Mouse (Mus musculus) testis, adult 2 months (tissue): Measurements from ENCODE around the gene Fmnl1. TPM values are rescaled to one million over a fixed set of nuclear protein-coding genes. Genes with fewer than 3 reads are reported as not detected.

ENCODE experiments used
- H3K27ac ChIP-seq: fragments of 200-500 bp; 2 replicates; pipeline ENCODE4 v1.5.1; 2012; ENCODE audit warnings: low read depth, low read length; ENCODE audit not compliant: control insufficient read depth, insufficient read depth
- H3K27me3 ChIP-seq: fragments of 200-500 bp; 2 replicates; pipeline ENCODE4 v1.6.1; 2012; ENCODE audit warnings: mild to moderate bottlenecking, low read length, moderate library complexity; ENCODE audit not compliant: control insufficient read depth, insufficient read depth
- H3K36me3 ChIP-seq: fragments of 200-500 bp; 2 replicates; pipeline ENCODE4 v1.6.1; 2012; ENCODE audit warnings: mild to moderate bottlenecking, low read length; ENCODE audit not compliant: control insufficient read depth, insufficient read depth
- H3K4me1 ChIP-seq: fragments of 200-500 bp; 2 replicates; pipeline ENCODE4 v1.6.1; 2012; ENCODE audit warnings: low read length; ENCODE audit not compliant: control insufficient read depth, insufficient read depth
- H3K4me3 ChIP-seq: fragments of 200-500 bp; 2 replicates; pipeline ENCODE4 v1.5.1; 2012; ENCODE audit warnings: low read depth, mild to moderate bottlenecking, low read length, moderate library complexity, mixed read lengths; ENCODE audit not compliant: control insufficient read depth
- CTCF ChIP-seq: fragments of 200-500 bp; IDR thresholded peaks from 2 replicates; pipeline ENCODE4 v1.5.1; 2012; ENCODE audit warnings: low read depth, mild to moderate bottlenecking, inconsistent platforms, low read length, moderate library complexity; ENCODE audit not compliant: control insufficient read depth, insufficient read depth, insufficient replicate concordance
- POLR2A ChIP-seq: fragments of 200-500 bp; IDR thresholded peaks from 2 replicates; pipeline ENCODE4 v1.6.1; 2012; ENCODE audit warnings: low read depth, mild to moderate bottlenecking, inconsistent platforms, low read length, moderate library complexity; ENCODE audit not compliant: control insufficient read depth
- polyA plus RNA-seq: library from polyadenylated mRNA; depleted of rRNA; stranded (reverse); fragments of >200 nt; gene quantifications from 2 replicates; pipeline ENCODE4 v1.2.3, GENCODE M21; 2012

Gene Fmnl1
- polyA plus RNA-seq, 1 experiment: 21.6 TPM

DNA sequence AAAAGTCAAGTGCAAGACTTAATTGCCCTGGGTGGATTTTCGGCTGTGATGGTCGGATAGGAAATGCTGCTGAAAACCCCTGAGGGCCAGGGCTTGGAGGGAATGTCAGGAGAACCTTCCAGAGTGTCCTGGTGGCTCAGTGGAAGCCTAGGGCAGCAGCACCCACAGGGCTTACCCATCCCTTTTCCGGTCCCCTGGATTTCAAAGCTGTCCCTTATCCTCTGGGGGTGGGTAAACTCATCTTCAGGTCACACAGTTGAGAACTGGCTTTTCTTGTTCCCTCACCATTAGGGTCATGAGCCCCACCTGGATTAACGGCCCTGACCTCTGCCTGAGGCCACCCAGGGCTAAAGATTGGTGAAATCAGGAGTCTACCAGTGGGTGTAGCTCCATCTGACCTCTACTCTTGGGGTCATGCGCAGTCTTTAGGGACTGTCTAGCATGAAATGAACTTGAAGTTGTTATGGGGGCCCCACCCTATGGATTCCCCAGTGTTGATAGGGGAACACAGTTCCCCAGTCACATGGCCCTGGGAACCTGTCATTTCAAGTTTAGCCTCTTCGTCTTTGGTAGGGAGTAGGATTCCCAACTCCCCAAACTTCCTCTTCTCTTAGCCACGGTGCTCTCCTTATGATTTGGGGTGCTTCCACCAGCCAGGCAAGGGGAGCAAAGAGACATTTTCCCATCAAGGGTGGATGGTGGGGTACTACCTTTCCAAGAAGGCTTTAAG is 2.3 kb downstream of the Fmnl1 start:
- Histone ChIP-seq H3K27me3 (no peaks in the 10 kb centered on the region), H3K4me1 (peaks cover 5% of the 10 kb centered on the region; the same call in 1 of the 2 replicates), H3K27ac (no peak overlapping the region), H3K4me3 (no peak overlapping the region), H3K36me3 (no peaks in the 10 kb centered on the region)
- TF ChIP-seq CTCF (no peak), POLR2A (no peak)

DNA sequence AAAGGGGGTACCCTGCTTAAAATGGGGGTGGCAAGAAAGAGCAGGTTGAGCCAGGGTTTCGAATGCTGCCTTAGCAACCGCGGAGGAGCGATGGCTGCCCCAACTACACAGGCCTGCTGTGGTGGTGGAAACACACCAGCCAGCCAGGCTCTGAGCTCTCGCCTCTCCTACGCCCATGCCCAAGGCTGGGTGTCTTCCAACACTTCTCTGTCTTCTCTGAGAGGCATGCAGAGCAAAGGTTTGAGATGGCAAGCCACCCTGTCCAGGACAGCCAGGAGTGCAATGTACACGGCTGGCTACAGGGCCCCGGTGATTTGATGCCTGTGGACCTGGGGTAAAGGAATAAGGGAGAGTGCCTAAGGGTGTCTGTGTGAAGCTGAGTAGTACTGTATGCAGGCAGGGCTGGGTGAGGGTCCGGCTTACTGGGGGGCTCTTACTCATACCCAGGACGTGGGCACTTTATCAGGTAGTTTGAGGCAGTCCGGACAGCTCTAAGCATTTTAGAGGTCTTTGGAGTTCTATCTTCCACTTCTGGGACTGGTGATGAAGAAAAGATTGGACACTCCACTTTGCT is 3.0 kb downstream of the Fmnl1 start:
- no peak overlapping the region for H3K27ac ChIP-seq
- no peaks in the 10 kb centered on the region for H3K36me3 ChIP-seq
- H3K27me3 ChIP-seq: no peaks in the 10 kb centered on the region
- peaks cover 5% of the 10 kb centered on the region; the same call in 1 of the 2 replicates for H3K4me1 ChIP-seq
- TF ChIP-seq POLR2A (no peak), CTCF (no peak)
- H3K4me3 ChIP-seq: no peak overlapping the region

DNA sequence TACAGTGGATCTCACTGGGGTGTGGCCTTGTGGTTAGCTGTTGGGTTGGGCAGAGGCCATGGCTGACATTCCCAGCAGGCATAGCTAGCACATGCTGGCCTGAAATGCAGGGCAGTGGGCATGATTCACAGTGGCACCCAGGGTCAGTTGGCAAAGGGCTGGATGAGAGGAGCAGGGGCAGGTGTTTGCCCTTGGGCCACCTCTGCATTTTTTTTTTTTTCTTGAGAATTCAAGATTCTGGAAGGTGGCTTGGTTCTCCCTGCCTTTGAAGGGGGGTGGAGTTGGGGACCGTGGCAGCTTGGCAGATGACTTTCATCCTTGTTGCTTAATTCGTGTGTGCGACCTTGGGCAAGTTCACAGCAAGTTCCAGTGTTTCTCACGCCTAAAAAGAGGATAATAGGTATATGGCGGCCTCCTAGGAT is 3.5 kb downstream of the Fmnl1 start:
- peaks cover 5% of the 10 kb centered on the region; the same call in 1 of the 2 replicates for H3K4me1 ChIP-seq
- no peaks in the 10 kb centered on the region for H3K36me3 ChIP-seq
- TF ChIP-seq POLR2A (no peak), CTCF (no peak)
- H3K27me3 ChIP-seq: no peaks in the 10 kb centered on the region
- no peak overlapping the region for H3K27ac ChIP-seq
- H3K4me3 ChIP-seq: no peak overlapping the region

DNA sequence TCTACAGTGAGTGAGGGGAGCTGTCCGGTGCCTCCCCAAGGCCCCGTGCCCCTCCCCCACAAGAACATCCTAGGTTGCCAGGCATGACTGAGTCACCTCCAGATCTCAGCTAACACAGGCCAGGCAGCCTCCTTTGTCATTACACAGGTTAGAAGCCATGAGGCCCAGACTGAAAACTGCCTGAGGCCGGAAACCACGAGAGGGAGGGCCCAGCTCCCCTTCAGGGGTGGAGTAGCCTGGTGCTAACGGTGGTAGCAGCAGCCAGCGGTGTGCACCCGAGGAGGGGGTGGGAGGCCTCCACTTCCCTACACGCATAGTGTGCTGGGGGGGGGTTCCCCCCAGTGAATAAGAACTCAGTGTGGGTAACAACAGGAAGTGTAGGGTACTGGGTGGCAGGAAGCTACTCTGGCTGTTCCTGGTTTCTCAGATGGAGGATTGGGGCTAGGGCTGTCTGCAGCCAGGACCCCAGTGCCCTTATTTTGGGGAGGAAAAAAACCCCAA is 4.0 kb downstream of the Fmnl1 start:
- TF ChIP-seq POLR2A: no peak
- TF ChIP-seq CTCF: no peak
- H3K4me1 ChIP-seq: peaks cover 5% of the 10 kb centered on the region; the same call in 1 of the 2 replicates
- H3K27ac ChIP-seq: no peak overlapping the region
- H3K27me3 ChIP-seq: no peaks in the 10 kb centered on the region
- H3K36me3 ChIP-seq: no peaks in the 10 kb centered on the region
- no peak overlapping the region for H3K4me3 ChIP-seq

DNA sequence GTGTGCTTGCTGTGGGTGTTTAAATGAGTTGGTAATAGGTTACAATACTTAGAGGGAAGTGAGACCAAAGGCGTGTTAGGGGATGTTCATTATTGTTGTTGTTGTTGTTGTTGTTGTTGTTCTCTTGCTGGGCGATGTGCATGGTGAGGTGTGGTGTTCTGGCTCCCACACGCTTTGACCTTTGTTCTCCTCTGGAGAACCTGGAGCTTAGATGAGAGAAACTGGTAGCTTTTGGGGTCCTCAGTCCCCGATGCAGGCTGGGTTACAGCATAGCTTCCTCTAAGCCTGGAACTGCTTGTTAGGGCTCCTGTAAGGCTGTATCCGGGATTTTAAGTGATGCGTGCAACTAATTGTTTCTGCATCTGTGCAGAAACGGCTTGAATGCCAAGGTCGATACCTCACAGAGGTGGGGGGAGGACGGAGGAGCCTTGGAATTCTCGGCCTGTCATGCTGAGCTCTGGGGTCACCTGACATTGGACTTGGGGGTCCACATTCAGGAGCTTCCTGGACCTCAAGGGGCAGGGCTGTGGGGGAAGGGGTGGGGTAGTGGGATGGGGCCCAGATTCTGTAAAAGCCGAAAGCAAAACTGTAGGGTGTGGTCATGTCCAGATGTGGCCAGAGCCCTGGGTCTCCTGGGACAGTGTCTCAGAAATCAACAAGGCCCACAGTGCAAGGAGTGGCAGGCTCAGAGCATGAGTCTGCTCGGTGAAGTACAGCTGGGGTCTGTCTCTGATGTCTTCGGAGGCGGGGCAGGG is 5.0 kb downstream of the Fmnl1 start:
- Histone ChIP-seq H3K27me3 (no peaks in the 10 kb centered on the region), H3K4me3 (no peak overlapping the region), H3K36me3 (no peaks in the 10 kb centered on the region), H3K27ac (no peak overlapping the region), H3K4me1 (peaks cover 3% of the 10 kb centered on the region; the same call in 1 of the 2 replicates)
- no peak for TF ChIP-seq POLR2A
- TF ChIP-seq CTCF: no peak

DNA sequence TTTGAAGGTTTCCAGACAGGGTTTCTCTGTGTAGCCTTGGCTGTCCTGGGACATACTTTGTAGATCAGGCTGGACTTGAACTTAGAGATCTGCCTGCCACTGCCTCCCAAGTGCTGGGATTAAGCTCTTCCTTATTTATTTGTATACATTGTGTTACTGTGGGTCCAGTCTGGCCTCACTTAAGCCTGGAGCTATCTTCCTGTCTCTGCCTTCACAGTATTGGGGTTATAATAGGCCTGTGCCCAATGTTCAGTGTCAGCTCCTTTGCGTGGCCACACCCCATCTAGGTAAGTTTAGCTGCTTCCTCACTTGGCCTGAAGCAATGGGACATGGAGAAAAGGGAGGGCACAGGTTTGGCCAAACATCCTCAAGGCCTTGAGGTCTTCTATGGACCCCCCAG is 5.6 kb downstream of the Fmnl1 start:
- no peak for TF ChIP-seq CTCF
- TF ChIP-seq POLR2A: no peak
- H3K27ac ChIP-seq: no peak overlapping the region
- no peaks in the 10 kb centered on the region for H3K27me3 ChIP-seq
- H3K4me3 ChIP-seq: no peak overlapping the region
- H3K36me3 ChIP-seq: no peaks in the 10 kb centered on the region
- no peaks in the 10 kb centered on the region; the same call in 1 of the 2 replicates for H3K4me1 ChIP-seq

DNA sequence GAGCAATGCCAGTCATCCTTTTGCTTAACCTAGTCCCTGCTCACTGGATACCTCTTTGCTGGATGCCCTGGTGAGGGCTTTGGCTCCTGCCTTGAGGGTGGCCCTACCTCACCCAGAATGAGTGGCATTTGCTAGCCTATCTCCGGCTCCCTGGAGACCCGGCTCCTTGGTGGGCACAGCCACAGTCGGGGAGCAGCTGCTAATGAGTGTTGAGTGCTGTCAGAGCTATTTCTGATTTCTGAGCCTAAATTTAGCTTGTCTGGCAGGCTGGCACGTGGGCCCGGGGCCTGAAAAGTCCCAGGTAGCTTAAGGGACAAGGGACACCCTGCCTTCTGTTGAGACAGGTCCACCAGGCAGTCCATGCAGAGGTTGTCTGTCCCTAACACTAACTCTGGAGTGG is 6.3 kb downstream of the Fmnl1 start:
- H3K36me3 ChIP-seq: no peaks in the 10 kb centered on the region
- H3K27me3 ChIP-seq: no peaks in the 10 kb centered on the region
- H3K27ac ChIP-seq: no peak overlapping the region
- H3K4me3 ChIP-seq: no peak overlapping the region
- TF ChIP-seq CTCF: no peak
- no peaks in the 10 kb centered on the region; the same call in 1 of the 2 replicates for H3K4me1 ChIP-seq
